Mouse (Mus musculus) forebrain, embryonic 16.5 days (tissue): ENCODE measurements around the gene Cuta. TPM values are rescaled to one million over a fixed set of nuclear protein-coding genes. Genes with fewer than 3 reads are reported as not detected.

Experiments
- ATAC-seq: fragments of 200-750 bp; cut with Nextera tagmentation; 2 replicates; pipeline ENCODE4 v1.8.0; 2017; ENCODE audit warnings: mild to moderate bottlenecking, moderate library complexity
- H3K27ac ChIP-seq: fragments of 300-500 bp; sonication (generic); 2 replicates; pipeline ENCODE4 v1.5.1; 2014; ENCODE audit warnings: low read length, control low read depth
- H3K27me3 ChIP-seq: fragments of 300-500 bp; sonication (generic); replicated peaks from 2 replicates; pipeline ENCODE4 v1.6.1; 2014; ENCODE audit warnings: low read length; ENCODE audit not compliant: control insufficient read depth, insufficient read depth
- H3K36me3 ChIP-seq: fragments of 300-500 bp; sonication (generic); 2 replicates; pipeline ENCODE4 v1.6.1; 2014; ENCODE audit not compliant: control insufficient read depth, insufficient read depth
- H3K4me1 ChIP-seq: fragments of 300-500 bp; sonication (generic); replicated peaks from 2 replicates; pipeline ENCODE4 v1.6.1; 2014; ENCODE audit warnings: low read length; ENCODE audit not compliant: control insufficient read depth, insufficient read depth
- H3K4me2 ChIP-seq: fragments of 300-500 bp; sonication (generic); 2 replicates; pipeline ENCODE4 v1.6.1; 2014; ENCODE audit warnings: mild to moderate bottlenecking, low read length, control low read depth
- H3K4me3 ChIP-seq: fragments of 300-500 bp; sonication (generic); replicated peaks from 2 replicates; pipeline ENCODE4 v1.5.1; 2014; ENCODE audit warnings: mild to moderate bottlenecking, low read length, control low read depth
- H3K9ac ChIP-seq: fragments of 300-500 bp; sonication (generic); replicated peaks from 2 replicates; pipeline ENCODE4 v1.6.1; 2014; ENCODE audit warnings: low read depth, low read length, control low read depth
- H3K9me3 ChIP-seq: fragments of 300-500 bp; sonication (generic); 2 replicates; pipeline ENCODE4 v1.6.1; 2016; ENCODE audit warnings: low read length; ENCODE audit not compliant: control insufficient read depth
- WGBS: fragments of 180-500 bp; shearing (Covaris S2); extraction: QIAGEN DNeasy Blood & Tissue Kit; methylation state at CpG from one replicate; pipeline ENCODE4 v1.1.7; 2014; 5-methylcytosine and 5-hydroxymethylcytosine counted together
- polyA plus RNA-seq: library from polyadenylated mRNA; unstranded; fragments of >200 nt; fragmentation: Nextera tagmentation; extraction: Ambion mirVana; gene quantifications from 2 replicates; pipeline ENCODE4 v1.2.1, GENCODE M21; 2015

Gene Cuta
- polyA plus RNA-seq, 1 experiment from 2014 or later, result 138 TPM

GRCm38 (mm10) chr17:26972107-26972506 is 32.7 kb upstream of the Cuta start:
- 4% methylated on average over 2 of the region's 3 CpGs for WGBS
- H3K4me3 ChIP-seq, result peak overlapping the region; percentile 83
- no peaks in the 10 kb centered on the region for H3K27me3 ChIP-seq
- H3K27ac ChIP-seq, result no peak overlapping the region
- peak overlapping the region; percentile 84 for H3K4me2 ChIP-seq
- H3K36me3 ChIP-seq, result peaks cover 20% of the 10 kb centered on the region
- H3K4me1 ChIP-seq, result peaks cover 42% of the 10 kb centered on the region
- H3K9ac ChIP-seq, result peak overlapping the region; percentile 71; the same call in 1 of the 2 replicates
- H3K9me3 ChIP-seq, result no peaks in the 10 kb centered on the region
- ATAC-seq, result no peak

- H3K4me3 ChIP-seq, result no peak overlapping the region
- no peak overlapping the region for H3K4me2 ChIP-seq
- ATAC-seq, result no peak
- 46% methylated on average over 6 of the region's 8 CpGs for WGBS
- no peaks in the 10 kb centered on the region for H3K27me3 ChIP-seq
- no peak overlapping the region for H3K9ac ChIP-seq
- no peak overlapping the region for H3K27ac ChIP-seq
- no peaks in the 10 kb centered on the region for H3K9me3 ChIP-seq
- peaks cover 17% of the 10 kb centered on the region for H3K36me3 ChIP-seq
- peaks cover 37% of the 10 kb centered on the region for H3K4me1 ChIP-seq
Measured at GRCm38 (mm10) chr17:26971247-26971905, 32.0 kb upstream of the Cuta start.

DNA sequence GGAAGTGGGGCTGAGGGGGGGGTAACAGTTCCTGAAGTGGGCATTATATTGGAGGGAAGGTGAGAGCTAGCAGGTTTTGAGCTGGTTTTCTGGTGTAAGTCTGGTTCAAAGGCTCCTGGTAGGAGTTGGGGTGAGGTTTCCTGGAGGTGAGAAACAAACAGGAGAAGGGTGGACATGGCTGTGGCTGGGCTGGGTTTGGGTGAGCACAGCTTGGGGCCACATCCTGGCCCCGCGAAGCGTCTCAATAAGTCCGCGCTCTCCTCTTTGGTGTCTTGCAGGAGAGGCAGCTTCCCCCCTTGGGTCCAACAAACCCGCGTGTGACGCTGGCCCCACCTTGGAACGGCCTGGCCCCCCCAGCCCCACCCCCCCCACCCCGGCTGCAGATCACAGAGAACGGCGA is 30.9 kb upstream of the Cuta start:
- H3K36me3 ChIP-seq, result peaks cover 16% of the 10 kb centered on the region
- WGBS, result 75% methylated on average over 8 of the region's 12 CpGs
- peaks cover 27% of the 10 kb centered on the region for H3K4me1 ChIP-seq
- H3K9me3 ChIP-seq, result no peaks in the 10 kb centered on the region
- no peak overlapping the region for H3K4me2 ChIP-seq
- H3K4me3 ChIP-seq, result no peak overlapping the region
- H3K9ac ChIP-seq, result no peak overlapping the region
- ATAC-seq, result no peak
- no peak overlapping the region for H3K27ac ChIP-seq
- no peaks in the 10 kb centered on the region for H3K27me3 ChIP-seq

- H3K36me3 ChIP-seq, result peaks cover 20% of the 10 kb centered on the region
- no peak overlapping the region for H3K27ac ChIP-seq
- no peak overlapping the region for H3K4me2 ChIP-seq
- WGBS, result 80% methylated on average over 6 of the region's 6 CpGs
- H3K27me3 ChIP-seq, result no peaks in the 10 kb centered on the region
- H3K9ac ChIP-seq, result no peak overlapping the region
- no peaks in the 10 kb centered on the region for H3K9me3 ChIP-seq
- no peak for ATAC-seq
- H3K4me3 ChIP-seq, result no peak overlapping the region
- H3K4me1 ChIP-seq, result peaks cover 19% of the 10 kb centered on the region
Measured at GRCm38 (mm10) chr17:26969257-26969656, 29.9 kb upstream of the Cuta start.

- 72% methylated on average over 6 of the region's 6 CpGs for WGBS
- Histone ChIP-seq H3K4me1 (peaks cover 10% of the 10 kb centered on the region; the same call in 1 of the 2 replicates), H3K9ac (no peak overlapping the region), H3K9me3 (no peaks in the 10 kb centered on the region), H3K27ac (no peak overlapping the region), H3K27me3 (no peaks in the 10 kb centered on the region), H3K36me3 (peaks cover 22% of the 10 kb centered on the region), H3K4me3 (no peak overlapping the region), H3K4me2 (no peak overlapping the region)
- no peak for ATAC-seq
Measured at GRCm38 (mm10) chr17:26968200-26968611, 28.8 kb upstream of the Cuta start.

- 81% methylated on average over 6 of the region's 6 CpGs for WGBS
- no peak overlapping the region for H3K4me3 ChIP-seq
- H3K27me3 ChIP-seq, result no peaks in the 10 kb centered on the region
- H3K4me2 ChIP-seq, result no peak overlapping the region
- H3K9me3 ChIP-seq, result no peaks in the 10 kb centered on the region
- H3K36me3 ChIP-seq, result peaks cover 25% of the 10 kb centered on the region
- no peak for ATAC-seq
- no peak overlapping the region for H3K27ac ChIP-seq
- no peak overlapping the region for H3K9ac ChIP-seq
- H3K4me1 ChIP-seq, result peaks cover 9% of the 10 kb centered on the region; the same call in 1 of the 2 replicates
Measured at GRCm38 (mm10) chr17:26967477-26967876, 28.1 kb upstream of the Cuta start.

- Histone ChIP-seq H3K27me3 (no peaks in the 10 kb centered on the region), H3K9ac (no peak overlapping the region), H3K36me3 (peaks cover 26% of the 10 kb centered on the region), H3K4me3 (no peak overlapping the region), H3K27ac (no peak overlapping the region), H3K4me1 (0 out of 2 replicates have a peak, but pooled peaks cover 5% of the 10 kb centered on the region), H3K9me3 (no peaks in the 10 kb centered on the region), H3K4me2 (no peak overlapping the region)
- no peak for ATAC-seq
- 94% methylated on average over 11 of the region's 11 CpGs for WGBS
Measured at GRCm38 (mm10) chr17:26966993-26967392, 27.6 kb upstream of the Cuta start.

- no peaks in the 10 kb centered on the region for H3K9me3 ChIP-seq
- H3K36me3 ChIP-seq, result peaks cover 47% of the 10 kb centered on the region
- WGBS, result 92% methylated on average over 21 of the region's 21 CpGs
- ATAC-seq, result no peak
- H3K4me2 ChIP-seq, result no peak overlapping the region
- no peak overlapping the region for H3K9ac ChIP-seq
- no peaks in the 10 kb centered on the region for H3K27me3 ChIP-seq
- H3K4me3 ChIP-seq, result no peak overlapping the region
- H3K4me1 ChIP-seq, result no peaks in the 10 kb centered on the region
- H3K27ac ChIP-seq, result no peak overlapping the region
Measured at GRCm38 (mm10) chr17:26961572-26962240, 22.3 kb upstream of the Cuta start.

DNA sequence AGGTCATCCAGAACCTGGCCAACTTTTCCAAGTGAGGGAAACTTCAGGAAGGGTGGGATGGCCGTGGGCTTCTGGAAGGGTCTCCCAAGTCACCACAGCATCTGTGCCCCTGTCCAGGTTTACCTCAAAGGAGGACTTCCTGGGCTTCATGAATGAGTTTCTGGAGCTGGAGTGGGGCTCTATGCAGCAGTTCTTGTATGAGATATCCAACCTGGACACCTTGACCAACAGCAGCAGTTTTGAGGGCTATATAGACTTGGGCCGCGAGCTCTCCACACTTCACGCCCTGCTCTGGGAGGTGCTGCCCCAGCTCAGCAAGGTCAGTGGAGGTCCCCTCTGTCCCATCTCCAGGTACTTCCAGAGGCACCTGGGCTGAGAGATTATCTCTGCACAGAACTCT is 20.4 kb upstream of the Cuta start:
- Histone ChIP-seq H3K4me1 (no peaks in the 10 kb centered on the region), H3K27me3 (no peaks in the 10 kb centered on the region), H3K9ac (no peak overlapping the region), H3K27ac (no peak overlapping the region), H3K4me3 (no peak overlapping the region), H3K36me3 (peaks cover 51% of the 10 kb centered on the region), H3K4me2 (no peak overlapping the region), H3K9me3 (no peaks in the 10 kb centered on the region)
- ATAC-seq, result no peak
- 94% methylated on average over 4 of the region's 4 CpGs for WGBS
